Mouse (Mus musculus) neutrophil, adult 5-6 weeks (primary cell): ENCODE data around the gene Commd8. TPM values are rescaled to one million over a fixed set of nuclear protein-coding genes. Genes with fewer than 3 reads are reported as not detected.
A peak's percentile ranks its signal among the peaks of the same experiment; 100 is the strongest.

Experiments used
- ATAC-seq: fragments of 151-379, 151-347 bp; 2 replicates; pipeline ENCODE4 v1.8.0; 2017; ENCODE audit warnings: mild to moderate bottlenecking, moderate TSS enrichment; ENCODE audit not compliant: insufficient number of reproducible peaks, poor library complexity, low FRiP score, severe bottlenecking; ENCODE audit errors: extremely low read depth
- total RNA-seq: library from RNA; stranded (forward); fragments of 200-1000 nt; gene quantifications from 2 replicates; pipeline ENCODE4 v1.2.3, GENCODE M21; 2017

Gene Commd8
- 71.8 and 82.5 TPM in 2 replicates for total RNA-seq

GRCm38 (mm10) chr5:72167594-72168284 is at the start of gene Commd8:
Gene Commd8 (minus strand): TSS chr5:72168189.
- peak; percentile 81 for ATAC-seq

- no peak for ATAC-seq
These were observed 43.8 kb upstream of the Commd8 start for GRCm38 (mm10) chr5:72211741-72212140.

- ATAC-seq = no peak
These were observed 42.8 kb upstream of the Commd8 start for GRCm38 (mm10) chr5:72210812-72211139.

DNA sequence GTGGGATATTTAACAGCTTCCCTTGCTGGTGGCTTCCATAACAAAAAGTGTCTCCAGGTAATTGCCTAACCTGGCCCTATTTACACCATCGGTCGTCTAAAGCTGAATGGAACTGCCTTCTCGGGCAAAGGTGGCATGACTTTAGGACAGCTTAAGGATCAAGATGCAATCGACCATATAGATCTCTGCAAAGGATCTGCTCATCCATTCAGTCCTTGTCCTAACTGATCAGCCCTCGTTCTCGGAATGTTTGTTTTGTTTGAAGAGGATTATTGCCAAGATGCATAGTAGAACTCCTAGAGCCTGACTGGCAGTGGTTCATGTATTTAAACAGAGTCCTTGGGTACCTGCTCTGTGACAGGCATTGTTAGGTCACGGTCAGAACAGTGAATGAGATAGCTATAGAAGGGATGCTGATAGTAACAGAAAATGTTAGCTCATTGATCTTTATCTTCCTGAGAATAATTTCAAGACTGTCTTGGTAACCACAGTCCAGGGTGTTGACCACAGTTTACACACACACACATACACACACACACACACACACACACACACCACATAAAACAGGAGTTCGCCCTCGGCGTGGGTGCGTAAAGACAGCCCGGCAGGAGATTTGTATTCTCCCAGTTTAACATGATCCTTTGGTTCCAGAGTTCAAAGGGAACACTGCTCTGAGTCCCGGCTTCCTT is 42.3 kb upstream of the Commd8 start:
- ATAC-seq = no peak

GRCm38 (mm10) chr5:72208515-72208914 is 40.5 kb upstream of the Commd8 start:
- ATAC-seq = no peak

DNA sequence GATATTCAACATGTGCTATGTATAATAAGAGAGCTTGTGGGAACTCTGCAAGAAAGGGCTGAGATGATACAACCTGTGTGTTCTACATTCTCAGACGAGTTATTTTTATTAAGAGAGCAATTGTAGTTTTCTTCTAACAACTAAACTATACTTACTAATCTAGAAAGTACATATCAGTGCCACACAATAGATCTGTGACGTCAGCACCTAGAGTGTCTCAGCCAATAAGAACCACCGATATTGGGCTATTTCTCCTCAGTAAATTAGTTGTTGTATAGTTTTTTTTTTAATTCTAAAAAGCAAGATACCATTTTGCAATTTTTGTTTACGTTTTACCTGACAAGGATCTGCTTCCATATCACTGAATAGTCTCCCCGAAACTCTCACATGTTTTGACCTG is 37.3 kb upstream of the Commd8 start:
- ATAC-seq = no peak

DNA sequence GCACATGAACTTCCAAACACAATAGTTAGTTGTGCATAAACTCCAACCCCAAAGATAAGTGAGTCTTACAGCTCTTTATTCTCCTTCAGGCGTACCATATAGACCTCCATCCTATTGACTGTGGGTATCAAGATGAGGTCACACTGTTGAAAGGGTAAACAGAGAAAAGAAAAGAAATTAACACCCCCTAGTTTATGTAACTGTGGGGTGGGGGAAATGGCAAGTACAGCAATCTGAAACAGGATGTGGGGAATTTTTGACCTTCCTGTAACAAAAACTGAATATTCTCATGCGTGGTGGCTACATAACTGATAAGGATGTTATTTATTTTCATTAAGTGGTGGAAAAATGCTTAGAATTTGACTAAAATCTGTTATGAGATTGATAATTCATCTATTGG is 36.5 kb upstream of the Commd8 start:
- ATAC-seq = no peak

DNA sequence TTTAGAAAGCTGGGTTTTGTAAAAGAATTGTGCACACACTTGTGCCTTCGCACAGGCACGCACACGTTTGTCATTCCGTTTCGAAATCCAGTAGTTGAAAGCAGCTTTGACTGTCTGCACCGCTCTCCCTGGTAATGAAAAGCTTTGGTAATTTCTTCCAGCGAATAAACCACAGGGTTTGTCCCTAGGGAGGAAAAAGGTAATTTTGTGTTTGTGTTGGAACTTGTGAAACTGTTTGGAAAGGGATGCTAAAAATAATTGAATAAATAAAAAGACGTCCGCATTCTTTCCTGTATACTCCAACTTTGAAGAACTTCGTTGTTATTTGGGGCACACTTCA is 35.7 kb upstream of the Commd8 start:
- no peak for ATAC-seq

- peak; percentile 93 for ATAC-seq
These were observed 35.2 kb upstream of the Commd8 start for GRCm38 (mm10) chr5:72203028-72203733.

GRCm38 (mm10) chr5:72202016-72202415 is 34.0 kb upstream of the Commd8 start:
- peak; percentile 30; the same call in 1 of the 2 replicates for ATAC-seq

- no peak; the same call in 1 of the 2 replicates for ATAC-seq
These were observed 33.6 kb upstream of the Commd8 start for GRCm38 (mm10) chr5:72201600-72201999.

GRCm38 (mm10) chr5:72195442-72195841 is 27.5 kb upstream of the Commd8 start:
- ATAC-seq = no peak

GRCm38 (mm10) chr5:72191932-72192331 is 23.9 kb upstream of the Commd8 start:
- ATAC-seq = no peak

DNA sequence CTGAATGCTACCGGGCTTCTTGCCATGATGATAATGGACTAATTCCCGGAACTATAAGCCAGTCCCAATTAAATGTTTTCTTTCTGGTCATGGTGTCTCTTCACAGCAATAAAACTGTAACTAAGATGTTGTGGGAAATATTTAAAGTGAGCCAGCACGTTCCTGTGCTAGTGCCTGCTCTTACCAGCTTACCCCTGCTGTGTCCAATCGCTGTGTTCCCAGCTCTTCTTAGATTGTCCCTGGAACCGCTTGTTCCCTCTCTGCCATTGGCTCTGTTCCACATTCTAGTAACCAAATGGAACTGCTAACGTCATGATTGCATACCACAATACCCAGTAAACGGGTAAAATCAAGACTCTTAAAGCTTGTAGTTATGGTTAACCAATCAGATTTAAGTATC is 23.2 kb upstream of the Commd8 start:
- no peak for ATAC-seq

DNA sequence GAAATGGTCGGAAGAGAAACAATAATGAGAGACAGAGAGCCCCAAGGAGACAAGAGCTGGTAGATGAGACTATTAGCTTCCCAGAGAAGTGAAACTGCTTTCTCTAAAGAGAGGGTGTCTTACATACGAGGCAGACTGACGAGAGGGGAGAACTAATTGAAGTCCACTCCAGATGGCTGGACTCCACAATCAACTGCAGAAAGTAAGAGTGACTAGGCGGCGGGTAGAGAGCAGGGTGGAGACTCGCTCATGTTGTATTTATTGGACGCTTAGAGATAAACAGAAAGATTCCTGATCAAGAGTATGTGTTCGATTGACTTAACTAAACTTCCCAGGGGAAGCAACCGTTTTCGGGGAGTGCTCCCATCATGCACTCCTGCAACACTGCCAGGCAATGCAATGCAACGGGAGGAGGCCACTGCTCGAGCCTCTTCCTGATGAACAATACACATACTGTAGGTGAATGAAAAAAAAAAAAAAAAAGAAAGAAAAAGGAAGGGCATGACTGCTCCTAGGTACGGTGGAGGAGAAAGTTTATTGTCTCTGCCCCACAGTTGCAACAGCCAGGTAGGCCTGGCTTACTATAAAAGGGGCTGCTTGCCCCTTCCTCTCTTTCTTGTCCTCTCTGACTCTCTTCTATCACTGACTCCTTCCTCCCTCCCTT is 16.6 kb upstream of the Commd8 start:
- ATAC-seq = peak; percentile 24

- peak; percentile 81 for ATAC-seq
These were observed 15.9 kb upstream of the Commd8 start for GRCm38 (mm10) chr5:72183929-72184328.

GRCm38 (mm10) chr5:72182804-72183203 is 14.8 kb upstream of the Commd8 start:
- ATAC-seq = peak; percentile 89

DNA sequence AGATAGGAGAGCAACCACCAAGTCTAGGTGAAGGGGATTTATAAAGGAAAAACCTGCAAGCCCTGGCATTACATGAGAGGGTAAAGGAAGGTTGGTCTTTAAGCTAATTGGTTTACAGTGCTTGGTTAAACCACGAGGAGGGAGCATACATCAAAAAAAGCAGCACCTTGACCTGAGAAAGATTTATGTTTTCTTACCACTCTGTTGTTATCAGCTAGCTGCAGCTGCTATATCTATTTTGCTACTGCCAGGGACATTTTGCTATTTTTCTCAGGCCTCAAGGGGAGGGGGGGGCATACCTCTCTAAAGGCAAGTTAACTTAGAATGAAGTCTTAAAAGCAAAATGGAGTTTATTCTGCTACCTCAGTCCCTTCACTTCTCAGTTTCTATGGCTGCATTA is 13.2 kb upstream of the Commd8 start:
- ATAC-seq = no peak

GRCm38 (mm10) chr5:72175530-72175929 is 7.5 kb upstream of the Commd8 start:
- ATAC-seq = no peak

DNA sequence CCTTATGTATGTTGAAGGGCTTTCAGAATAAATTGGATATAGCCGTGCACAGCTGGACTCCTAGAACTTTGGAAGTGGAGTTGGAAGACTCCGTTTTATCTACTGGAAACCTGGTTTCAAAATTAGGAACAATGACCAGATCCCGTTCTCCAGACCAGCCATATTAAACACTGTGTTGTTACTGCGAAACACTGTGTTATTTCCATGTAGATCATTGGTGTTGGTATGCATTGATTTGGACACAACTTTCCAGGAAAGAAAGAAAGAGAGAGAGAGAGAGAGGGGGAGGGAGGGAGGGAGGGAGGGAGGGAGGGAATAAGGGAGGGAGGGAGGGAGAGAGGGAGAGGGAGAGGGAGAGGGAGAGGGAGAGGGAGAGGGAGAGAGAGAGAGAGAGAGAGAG is 7.1 kb upstream of the Commd8 start:
- ATAC-seq = no peak
